Mouse (Mus musculus): Measurements from ENCODE around the gene Il31ra. TPM values are rescaled to one million over a fixed set of nuclear protein-coding genes. Genes with fewer than 3 reads are reported as not detected.

The Il31ra gene
- polyA plus RNA-seq, 1 experiment, result not detected

DNA sequence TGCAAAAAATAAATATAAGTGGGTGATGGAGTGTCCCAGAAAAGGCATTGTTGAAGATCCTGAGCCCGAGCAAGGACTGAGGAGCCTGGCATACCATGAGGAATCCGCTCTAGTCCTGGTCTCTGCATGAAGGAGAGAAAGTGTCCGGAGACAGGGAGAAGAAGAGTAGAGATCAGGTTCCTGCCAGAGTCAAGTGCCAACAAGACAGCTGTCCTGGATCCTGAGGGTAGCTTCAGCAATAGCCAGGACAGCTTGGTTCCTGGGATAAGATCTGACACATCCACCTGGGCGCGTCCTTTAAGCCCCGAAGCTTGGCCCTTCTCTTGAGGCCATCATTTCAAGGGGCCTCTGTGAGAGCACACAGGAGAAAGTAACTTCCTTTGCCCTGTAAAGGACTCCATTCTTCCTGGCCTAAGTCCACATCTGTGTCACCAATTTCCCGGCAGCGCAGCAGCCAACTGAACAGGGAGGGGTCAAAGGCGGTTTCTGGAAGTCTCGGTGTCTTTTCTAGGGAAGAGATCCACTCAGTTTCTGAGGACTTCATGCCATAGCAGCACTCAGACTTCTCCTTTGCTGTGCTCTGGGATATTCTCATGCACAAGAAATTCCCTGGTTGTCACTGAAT is 70.7 kb downstream of the Il31ra start:
- H3K27ac ChIP-seq (ENCODE audit: insufficient read depth, low read depth, low read length), result no peak overlapping the region
- 55% methylated on average over 10 of the region's 10 CpGs for WGBS
- no peaks in the 10 kb centered on the region for H3K27me3 ChIP-seq (ENCODE audit: control insufficient read depth, insufficient read depth, low read length)
- H3K4me1 ChIP-seq (ENCODE audit: control insufficient read depth, insufficient read depth, insufficient read length, low read length), result no peaks in the 10 kb centered on the region
- H3K4me3 ChIP-seq (ENCODE audit: low read depth, low read length), result no peak overlapping the region
- no peaks in the 10 kb centered on the region for H3K36me3 ChIP-seq (ENCODE audit: control insufficient read depth, insufficient read depth, low read length)
- no peak for TF ChIP-seq POLR2A (IDR thresholded peaks at IDR 0.05; ENCODE audit: low read depth, low read length)
- no peak for TF ChIP-seq CTCF (IDR thresholded peaks at IDR 0.05; ENCODE audit: extremely low read depth, insufficient read length, insufficient replicate concordance, low read depth, low read length)

DNA sequence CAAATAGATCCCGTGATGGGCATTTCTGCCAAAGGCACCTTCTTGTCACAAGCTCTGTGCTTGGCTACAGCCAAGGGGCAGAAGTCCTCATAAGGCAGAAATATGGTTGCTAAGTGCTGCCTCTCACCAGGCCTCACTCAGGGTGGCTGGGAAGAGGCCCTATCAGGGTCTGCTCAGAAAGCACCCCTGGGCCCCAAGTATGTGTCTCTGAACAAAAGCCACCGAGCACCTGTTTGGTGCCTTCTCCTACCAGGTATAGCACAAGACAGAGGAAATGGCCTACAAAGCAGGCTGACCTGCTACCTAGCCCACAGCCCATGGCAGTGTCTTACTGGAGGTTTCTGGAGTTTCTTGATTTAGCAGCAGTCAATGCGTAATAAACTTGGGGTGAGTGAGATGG is 71.3 kb downstream of the Il31ra start:
- Histone ChIP-seq H3K36me3 (ENCODE audit: control insufficient read depth, insufficient read depth, low read length) (no peaks in the 10 kb centered on the region), H3K4me1 (ENCODE audit: control insufficient read depth, insufficient read depth, insufficient read length, low read length) (no peaks in the 10 kb centered on the region), H3K4me3 (ENCODE audit: low read depth, low read length) (no peak overlapping the region), H3K27ac (ENCODE audit: insufficient read depth, low read depth, low read length) (no peak overlapping the region), H3K27me3 (ENCODE audit: control insufficient read depth, insufficient read depth, low read length) (no peaks in the 10 kb centered on the region)
- 88% methylated on average over 3 of the region's 3 CpGs for WGBS
- TF ChIP-seq CTCF (IDR thresholded peaks at IDR 0.05; ENCODE audit: extremely low read depth, insufficient read length, insufficient replicate concordance, low read depth, low read length) (no peak), POLR2A (IDR thresholded peaks at IDR 0.05; ENCODE audit: low read depth, low read length) (no peak)

DNA sequence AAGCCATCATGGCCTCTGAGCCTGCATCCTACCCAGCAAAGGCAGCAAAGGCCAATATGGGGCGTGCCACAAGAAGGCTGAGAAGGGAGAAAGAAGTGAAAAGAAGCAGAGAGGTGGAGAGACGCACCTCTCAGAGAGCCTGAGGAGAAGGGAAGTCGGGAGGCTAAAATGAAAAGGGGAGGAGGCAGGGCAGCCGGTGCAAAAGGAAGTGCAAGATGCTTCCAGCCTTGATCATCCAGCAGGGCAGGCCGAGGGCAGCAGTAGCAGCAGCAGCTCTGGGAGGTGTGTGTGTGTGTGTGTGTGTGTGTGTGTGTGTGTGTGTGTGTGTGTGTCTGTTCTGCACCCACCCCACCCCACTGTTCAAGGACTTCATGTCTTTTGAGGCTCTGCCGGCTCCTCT is 71.9 kb downstream of the Il31ra start:
- TF ChIP-seq POLR2A (IDR thresholded peaks at IDR 0.05; ENCODE audit: low read depth, low read length) (no peak), CTCF (IDR thresholded peaks at IDR 0.05; ENCODE audit: extremely low read depth, insufficient read length, insufficient replicate concordance, low read depth, low read length) (no peak)
- Histone ChIP-seq H3K4me3 (ENCODE audit: low read depth, low read length) (no peak overlapping the region), H3K27me3 (ENCODE audit: control insufficient read depth, insufficient read depth, low read length) (no peaks in the 10 kb centered on the region), H3K4me1 (ENCODE audit: control insufficient read depth, insufficient read depth, insufficient read length, low read length) (no peaks in the 10 kb centered on the region), H3K36me3 (ENCODE audit: control insufficient read depth, insufficient read depth, low read length) (no peaks in the 10 kb centered on the region), H3K27ac (ENCODE audit: insufficient read depth, low read depth, low read length) (no peak overlapping the region)
- WGBS, result 73% methylated on average over 6 of the region's 6 CpGs

DNA sequence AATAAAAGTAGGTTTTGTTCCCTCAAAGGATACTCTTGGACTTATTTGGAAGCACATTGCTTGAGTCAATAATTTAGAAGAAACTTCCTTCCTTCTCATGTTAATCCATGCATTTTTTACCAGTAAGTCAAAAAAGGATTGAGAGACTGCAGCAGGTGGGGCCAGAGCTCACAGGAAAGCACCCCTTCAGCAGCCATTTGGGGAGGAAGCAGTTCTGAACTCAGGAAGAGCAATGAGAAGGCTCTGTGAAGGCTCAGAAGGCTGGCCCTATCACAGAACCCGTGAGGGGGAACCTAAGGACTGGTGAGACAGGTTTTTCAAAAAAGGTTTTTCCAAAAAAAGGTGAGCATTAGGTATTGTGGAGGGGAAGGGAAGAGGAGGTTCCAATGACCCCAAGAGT is 79.6 kb downstream of the Il31ra start:
- Histone ChIP-seq H3K4me3 (ENCODE audit: low read depth, low read length) (no peak overlapping the region), H3K4me1 (ENCODE audit: control insufficient read depth, insufficient read depth, insufficient read length, low read length) (no peaks in the 10 kb centered on the region; the same call in 1 of the 2 replicates), H3K27me3 (ENCODE audit: control insufficient read depth, insufficient read depth, low read length) (no peaks in the 10 kb centered on the region), H3K27ac (ENCODE audit: insufficient read depth, low read depth, low read length) (no peak overlapping the region), H3K36me3 (ENCODE audit: control insufficient read depth, insufficient read depth, low read length) (no peaks in the 10 kb centered on the region)
- TF ChIP-seq CTCF (IDR thresholded peaks at IDR 0.05; ENCODE audit: extremely low read depth, insufficient read length, insufficient replicate concordance, low read depth, low read length), result no peak
- TF ChIP-seq POLR2A (IDR thresholded peaks at IDR 0.05; ENCODE audit: low read depth, low read length), result no peak
- WGBS, result 29% methylated on average over 1 of the region's 1 CpGs

DNA sequence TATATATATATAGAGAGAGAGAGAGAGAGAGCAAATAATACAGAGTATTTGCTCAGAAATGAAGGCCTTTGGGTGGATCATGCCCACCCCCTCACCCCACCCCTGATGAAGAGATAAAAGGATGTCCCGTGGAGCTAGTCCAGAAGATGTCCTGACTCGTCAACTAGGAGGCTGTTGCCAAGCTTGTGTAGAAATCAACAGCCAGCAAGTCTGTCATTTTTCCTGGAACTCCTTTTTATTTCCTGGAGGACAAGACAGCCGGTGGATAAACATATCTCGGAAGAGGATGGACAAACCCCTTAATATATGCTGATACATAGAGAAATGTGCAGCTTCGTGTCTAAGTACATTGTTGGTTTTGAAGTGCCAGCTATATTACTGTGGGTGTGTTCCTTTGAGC is 81.3 kb downstream of the Il31ra start:
- Histone ChIP-seq H3K4me3 (ENCODE audit: low read depth, low read length) (no peak overlapping the region), H3K36me3 (ENCODE audit: control insufficient read depth, insufficient read depth, low read length) (no peaks in the 10 kb centered on the region), H3K27ac (ENCODE audit: insufficient read depth, low read depth, low read length) (no peak overlapping the region), H3K4me1 (ENCODE audit: control insufficient read depth, insufficient read depth, insufficient read length, low read length) (no peaks in the 10 kb centered on the region; the same call in 1 of the 2 replicates), H3K27me3 (ENCODE audit: control insufficient read depth, insufficient read depth, low read length) (no peaks in the 10 kb centered on the region)
- 63% methylated on average over 5 of the region's 5 CpGs for WGBS
- TF ChIP-seq POLR2A (IDR thresholded peaks at IDR 0.05; ENCODE audit: low read depth, low read length) (no peak), CTCF (IDR thresholded peaks at IDR 0.05; ENCODE audit: extremely low read depth, insufficient read length, insufficient replicate concordance, low read depth, low read length) (no peak)

DNA sequence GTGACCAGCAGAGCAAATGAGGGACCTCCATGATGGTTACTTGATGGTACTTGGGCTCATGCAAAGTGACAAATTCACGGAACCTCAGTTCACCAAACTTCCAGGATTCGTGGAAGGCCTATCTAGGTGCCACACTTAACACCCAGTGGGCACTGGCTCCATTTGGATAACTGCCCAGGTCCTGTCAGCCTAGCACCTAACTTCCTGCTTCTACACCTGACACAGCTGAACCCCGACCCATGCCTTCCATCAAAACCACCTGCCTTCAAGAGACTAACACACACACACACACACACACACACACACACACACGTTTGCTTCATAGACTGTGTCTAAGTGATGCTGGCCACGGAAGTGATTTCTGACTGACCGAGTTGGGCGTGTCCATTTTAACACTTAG is 82.3 kb downstream of the Il31ra start:
- no peak for TF ChIP-seq CTCF (IDR thresholded peaks at IDR 0.05; ENCODE audit: extremely low read depth, insufficient read length, insufficient replicate concordance, low read depth, low read length)
- TF ChIP-seq POLR2A (IDR thresholded peaks at IDR 0.05; ENCODE audit: low read depth, low read length), result no peak
- Histone ChIP-seq H3K4me1 (ENCODE audit: control insufficient read depth, insufficient read depth, insufficient read length, low read length) (no peaks in the 10 kb centered on the region; the same call in 1 of the 2 replicates), H3K27me3 (ENCODE audit: control insufficient read depth, insufficient read depth, low read length) (no peaks in the 10 kb centered on the region), H3K36me3 (ENCODE audit: control insufficient read depth, insufficient read depth, low read length) (0 out of 2 replicates have a peak, but pooled peaks cover 2% of the 10 kb centered on the region), H3K4me3 (ENCODE audit: low read depth, low read length) (no peak overlapping the region), H3K27ac (ENCODE audit: insufficient read depth, low read depth, low read length) (no peak overlapping the region)
- 28% methylated on average over 7 of the region's 7 CpGs for WGBS

DNA sequence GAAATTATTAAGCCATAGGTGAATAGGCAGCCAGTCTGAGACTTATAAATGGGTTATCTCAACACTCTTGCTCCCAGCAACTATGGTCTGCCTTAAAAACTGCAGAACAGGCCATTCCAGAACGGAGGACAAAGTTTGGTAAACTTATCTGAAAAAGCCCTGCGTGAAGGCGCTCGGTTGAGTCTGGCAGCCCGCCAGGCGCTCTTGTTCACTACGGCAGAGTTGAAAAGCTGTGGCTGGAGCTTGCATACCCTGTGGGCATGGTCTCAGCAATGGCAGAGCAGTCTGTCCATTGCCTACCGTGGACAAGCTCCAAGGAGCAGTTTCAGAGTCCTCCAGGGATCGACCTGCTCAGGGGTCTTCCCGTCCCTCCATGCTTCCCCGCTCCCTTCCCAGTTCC is 82.9 kb downstream of the Il31ra start:
- 36% methylated on average over 11 of the region's 11 CpGs for WGBS
- Histone ChIP-seq H3K27ac (ENCODE audit: insufficient read depth, low read depth, low read length) (no peak overlapping the region), H3K4me1 (ENCODE audit: control insufficient read depth, insufficient read depth, insufficient read length, low read length) (no peaks in the 10 kb centered on the region; the same call in 1 of the 2 replicates), H3K27me3 (ENCODE audit: control insufficient read depth, insufficient read depth, low read length) (no peaks in the 10 kb centered on the region), H3K4me3 (ENCODE audit: low read depth, low read length) (no peak overlapping the region), H3K36me3 (ENCODE audit: control insufficient read depth, insufficient read depth, low read length) (0 out of 2 replicates have a peak, but pooled peaks cover 3% of the 10 kb centered on the region)
- TF ChIP-seq POLR2A (IDR thresholded peaks at IDR 0.05; ENCODE audit: low read depth, low read length) (no peak), CTCF (IDR thresholded peaks at IDR 0.05; ENCODE audit: extremely low read depth, insufficient read length, insufficient replicate concordance, low read depth, low read length) (no peak)
